Mouse (Mus musculus): ENCODE measurements around the gene Mefv.
A peak's percentile ranks its signal among the peaks of the same experiment; 100 is the strongest.
"Not testable (repeated sequence)": the region's sequence is repeated elsewhere in the genome, so short reads cannot be mapped to it uniquely, and the experiment has no call there.

Mefv gene

DNA sequence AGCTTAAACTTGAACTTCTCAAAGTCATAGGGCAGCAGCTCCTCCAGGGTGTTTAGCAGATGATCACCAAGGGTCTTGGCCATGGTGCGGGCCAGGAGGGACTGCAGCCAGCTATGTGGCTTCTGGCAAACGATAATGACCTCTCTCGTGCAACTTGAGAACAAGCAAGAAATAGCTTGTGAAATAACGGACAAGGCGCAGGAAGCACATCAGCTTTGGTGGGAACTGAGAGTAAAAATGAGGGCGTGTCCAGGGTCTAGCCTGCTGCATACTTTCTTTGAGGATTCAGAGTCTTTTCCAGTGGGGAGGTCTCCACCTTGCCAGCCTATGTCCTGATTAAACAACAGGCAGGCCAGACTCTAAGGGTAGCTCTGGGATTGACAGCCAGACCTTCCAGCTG, at the start of gene Mefv:
Gene Mefv (minus strand): TSS at position 118 of the 400 bp plus-strand sequence.
- no peak for DNase-seq

DNA sequence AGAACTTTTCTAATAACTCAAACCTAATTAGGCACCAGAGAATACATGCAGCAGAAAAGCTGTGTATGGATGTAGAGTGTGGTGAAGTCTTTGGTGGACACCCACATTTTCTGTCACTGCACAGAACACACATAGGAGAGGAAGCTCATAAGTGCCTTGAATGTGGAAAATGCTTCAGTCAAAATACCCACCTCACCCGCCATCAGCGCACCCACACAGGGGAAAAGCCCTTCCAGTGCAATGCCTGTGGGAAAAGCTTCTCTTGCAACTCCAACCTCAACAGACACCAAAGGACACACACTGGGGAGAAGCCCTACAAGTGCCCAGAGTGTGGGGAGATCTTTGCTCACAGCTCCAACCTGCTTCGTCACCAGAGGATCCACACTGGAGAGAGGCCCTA, 31.1 kb upstream of the Mefv start:
- no peak for DNase-seq

DNA sequence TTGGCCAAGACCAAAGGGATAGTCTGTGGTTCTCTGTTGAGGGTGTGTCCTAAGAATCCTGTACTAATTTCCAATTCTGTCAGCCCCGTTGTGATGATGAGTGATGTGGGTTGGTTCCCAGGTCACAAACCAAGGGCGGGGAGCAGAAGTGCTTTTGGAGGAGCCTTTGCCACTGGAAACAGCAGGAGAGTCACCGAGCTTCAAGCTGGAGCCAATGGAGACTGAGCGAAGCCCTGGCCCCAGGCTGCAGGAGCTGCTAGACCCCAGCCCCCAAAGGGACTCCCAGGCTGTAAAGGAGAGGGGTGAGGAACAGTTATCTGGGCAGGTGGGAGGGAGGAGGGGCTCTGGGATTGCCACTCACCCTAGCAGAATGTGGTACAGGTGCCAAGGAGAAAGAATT, 27.8 kb upstream of the Mefv start:
- no peak for DNase-seq

DNA sequence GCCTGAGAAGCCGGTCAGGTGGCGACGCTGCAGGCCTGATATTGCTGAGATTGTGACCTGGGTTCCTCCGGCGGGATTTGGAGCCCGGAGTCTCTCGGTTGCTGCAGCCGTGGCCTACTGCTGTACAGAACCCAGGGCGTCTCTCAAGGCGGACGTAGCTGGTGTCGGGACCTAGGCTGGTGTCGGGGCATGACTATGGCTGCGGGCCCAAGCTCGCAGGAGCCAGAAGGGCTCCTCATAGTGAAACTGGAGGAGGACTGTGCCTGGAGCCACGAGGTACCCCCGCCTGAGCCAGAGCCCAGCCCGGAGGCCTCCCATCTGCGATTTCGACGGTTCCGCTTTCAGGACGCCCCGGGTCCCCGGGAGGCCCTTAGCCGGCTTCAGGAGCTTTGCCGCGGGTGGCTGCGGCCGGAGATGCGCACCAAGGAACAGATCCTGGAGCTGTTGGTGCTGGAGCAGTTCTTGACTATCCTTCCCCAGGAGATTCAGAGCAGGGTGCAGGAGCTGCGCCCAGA, 26.3 kb upstream of the Mefv start:
- DNase-seq: peak in 1 of 2 experiments; percentile 58

DNA sequence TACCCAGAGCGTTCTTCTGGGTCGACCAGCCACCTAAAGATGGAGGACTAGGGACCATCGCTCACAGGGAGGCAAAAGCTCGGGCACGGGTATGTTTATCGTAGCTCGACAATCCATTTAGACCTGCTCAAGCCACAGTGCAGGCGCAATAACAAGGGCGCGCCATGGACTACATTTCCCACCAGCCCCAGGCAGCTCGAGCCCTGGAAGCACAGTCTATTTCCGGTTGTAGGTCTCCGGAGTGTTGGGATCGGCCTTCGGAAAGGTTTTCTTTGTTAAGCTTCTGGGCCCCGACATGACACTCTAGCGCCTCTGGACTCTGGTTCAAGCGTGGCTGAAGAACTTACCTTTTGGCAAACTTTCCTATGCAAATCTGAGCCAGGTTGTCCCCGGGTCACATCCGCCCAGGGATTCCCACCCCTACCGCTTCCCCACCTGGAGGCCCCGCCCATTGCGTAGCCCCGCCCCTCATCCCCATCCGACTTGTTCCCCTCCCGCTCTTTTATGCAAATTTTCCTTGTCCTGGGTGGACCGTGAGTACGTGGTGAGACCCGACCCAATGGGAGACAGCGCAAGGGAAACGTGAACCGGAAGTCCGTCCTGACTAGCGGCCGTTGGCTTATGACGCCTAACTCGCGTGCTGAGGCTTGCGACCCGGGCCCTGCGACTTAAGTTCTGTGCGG, 25.7 kb upstream of the Mefv start, which contains the start of gene Zfp263:
Gene Zfp263 (plus strand): TSS at position 591 of the 683 bp plus-strand sequence.
- peak; percentile 92 to 96 for DNase-seq

DNA sequence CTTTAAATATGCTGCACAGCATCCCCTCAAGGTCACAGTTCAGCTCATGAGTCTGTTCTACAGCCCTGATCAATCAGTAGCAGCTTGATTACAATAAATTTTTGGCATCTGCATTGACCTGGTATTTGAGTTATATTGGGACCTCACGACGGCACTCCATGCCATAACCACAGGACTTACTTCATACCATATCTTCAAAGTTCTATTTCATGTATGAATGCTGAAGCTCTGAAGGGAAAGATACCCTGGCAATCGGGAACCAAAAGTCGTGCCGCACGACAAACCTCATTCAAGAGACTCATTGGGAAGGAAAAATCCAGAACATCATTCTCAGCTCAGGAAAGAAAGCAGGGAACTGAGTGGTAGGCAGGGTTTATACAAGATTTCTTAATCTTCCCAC, 24.6 kb upstream of the Mefv start:
- no peak for DNase-seq

DNA sequence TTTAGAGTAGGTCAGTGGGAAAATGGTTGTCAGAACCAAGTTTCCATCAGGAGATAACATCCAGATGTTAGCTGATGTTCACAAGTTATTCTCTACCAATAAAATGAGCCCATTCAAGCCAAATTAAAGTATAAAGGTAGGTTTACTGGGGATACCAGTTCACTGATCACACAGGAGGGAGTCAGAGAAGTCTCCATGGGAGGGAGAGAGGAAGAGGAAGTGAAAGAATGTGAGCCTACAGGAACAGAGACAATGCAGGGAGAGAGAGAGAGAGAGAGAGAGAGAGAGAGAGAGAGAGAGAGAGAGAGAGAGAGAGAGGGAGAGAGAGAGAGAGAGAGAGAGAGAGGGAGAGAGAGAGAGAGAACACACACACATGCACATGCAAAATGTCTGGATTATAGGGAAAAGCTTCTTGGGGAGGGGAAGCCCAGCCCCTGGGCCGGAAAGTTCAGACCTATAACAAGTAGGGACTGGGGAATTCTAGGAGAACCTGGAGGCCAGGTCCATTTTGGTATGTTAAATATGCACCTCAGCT, 15.4 kb upstream of the Mefv start:
- no peak for DNase-seq

DNA sequence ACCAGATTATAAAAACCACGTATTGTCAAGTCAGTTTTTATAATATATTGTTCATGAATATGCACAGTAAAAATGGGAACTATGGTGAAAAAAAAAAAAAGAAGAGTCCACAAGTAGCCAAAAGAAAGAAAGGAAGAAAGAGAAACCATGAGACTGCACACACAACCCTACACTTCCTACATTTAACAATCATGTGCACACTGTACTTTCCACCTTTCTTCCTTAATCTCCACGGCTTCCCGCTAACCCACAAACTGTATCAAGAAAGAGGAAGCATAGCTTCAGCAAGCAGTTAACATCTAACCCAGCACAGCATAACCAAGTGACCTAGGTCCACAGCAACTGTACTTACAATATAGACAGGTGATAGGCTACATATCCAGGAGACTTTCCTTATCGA, 14.7 kb upstream of the Mefv start:
- DNase-seq: no peak

DNA sequence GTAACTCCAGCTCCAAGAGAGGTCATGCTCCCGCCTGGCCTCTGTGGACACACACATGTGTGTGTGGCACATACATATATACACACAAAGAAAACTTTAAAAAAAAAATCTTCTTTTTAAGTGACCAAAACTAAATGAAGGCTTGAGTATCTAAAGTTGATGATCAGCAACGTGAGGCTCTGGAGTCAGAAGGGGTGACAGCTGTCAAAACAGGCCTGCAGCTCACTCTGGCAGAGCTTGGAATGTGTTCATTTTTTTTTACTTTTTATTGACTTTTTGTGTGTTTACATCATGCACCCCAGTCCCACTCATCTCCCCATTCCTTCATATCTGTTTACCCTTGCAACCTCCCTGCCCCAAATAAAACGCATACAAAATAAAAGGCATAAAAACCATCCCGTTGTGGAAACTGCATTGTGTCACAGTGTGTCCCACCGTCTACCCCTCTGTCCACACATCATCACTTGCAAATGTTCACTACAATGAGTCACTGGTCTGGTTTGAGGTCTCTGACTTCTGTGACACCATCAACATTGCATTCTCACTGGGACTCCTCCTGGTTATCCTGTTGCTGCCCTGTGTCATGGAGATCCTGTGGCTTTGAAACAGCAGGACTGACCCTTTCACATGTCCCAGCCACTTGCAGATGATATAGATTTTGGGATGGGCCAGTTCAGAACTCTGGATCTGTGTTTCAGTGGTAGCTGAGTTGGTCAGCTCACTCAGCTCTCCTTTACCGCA, 10.3 kb upstream of the Mefv start:
- DNase-seq: no peak

DNA sequence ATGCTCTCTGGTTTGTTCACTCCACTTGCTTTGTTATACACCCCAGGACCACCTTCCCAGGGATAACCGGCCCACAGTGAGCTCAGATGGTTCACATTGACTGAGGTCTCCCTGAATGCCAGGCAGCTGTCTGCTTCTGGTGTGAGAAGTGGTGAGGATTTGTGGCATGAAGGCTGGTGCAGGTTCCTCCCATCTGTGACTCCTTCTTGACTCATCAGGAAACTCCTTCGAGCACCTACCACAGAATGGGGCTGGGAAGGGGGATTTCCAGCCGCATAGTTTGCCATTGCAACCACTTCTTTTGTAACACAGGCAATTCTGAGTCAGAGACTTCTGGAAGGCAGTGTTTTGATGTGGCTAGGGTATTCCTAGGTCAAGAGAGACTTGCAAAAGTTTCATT, 5.3 kb upstream of the Mefv start:
- DNase-seq: no peak

DNA sequence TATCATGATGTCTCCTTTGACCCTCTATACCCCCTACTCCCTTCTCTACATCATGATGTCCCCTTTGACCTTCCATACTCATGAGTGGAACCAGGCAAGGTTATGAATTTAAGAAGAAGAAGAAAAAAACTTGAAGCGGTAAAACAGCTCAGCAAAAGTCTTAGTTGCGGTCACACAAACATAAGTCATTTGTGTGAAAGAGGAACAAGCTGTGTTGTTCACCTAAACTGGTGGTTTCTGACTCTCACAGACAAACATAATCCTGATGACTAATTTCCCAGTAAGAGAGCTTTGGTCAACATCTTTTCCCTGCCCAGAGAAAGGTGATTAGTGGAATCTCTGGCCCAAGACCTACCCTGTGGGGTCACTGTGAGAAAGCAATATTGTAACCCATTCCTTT, 3.2 kb downstream of the Mefv start:
- no peak for DNase-seq

DNA sequence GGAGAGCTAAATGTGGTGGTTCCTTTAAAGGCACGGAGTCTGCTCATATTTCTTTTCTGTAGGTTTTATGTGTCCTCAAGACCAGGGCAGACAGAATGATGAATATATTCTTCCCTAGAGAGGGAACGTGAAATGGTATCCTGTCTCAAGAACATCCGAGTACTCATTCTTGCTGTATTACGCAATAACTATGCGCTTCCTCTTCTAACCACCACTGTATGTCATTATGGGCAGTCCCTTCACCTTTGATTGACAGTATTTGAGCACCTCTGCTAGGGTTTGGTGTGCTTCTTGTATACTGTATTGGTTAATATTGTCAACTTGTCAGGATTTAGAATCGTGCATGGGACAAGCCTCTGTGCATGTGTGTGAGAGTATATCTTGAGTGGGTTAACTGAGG, 11.2 kb downstream of the Mefv start:
- no peak for DNase-seq

DNA sequence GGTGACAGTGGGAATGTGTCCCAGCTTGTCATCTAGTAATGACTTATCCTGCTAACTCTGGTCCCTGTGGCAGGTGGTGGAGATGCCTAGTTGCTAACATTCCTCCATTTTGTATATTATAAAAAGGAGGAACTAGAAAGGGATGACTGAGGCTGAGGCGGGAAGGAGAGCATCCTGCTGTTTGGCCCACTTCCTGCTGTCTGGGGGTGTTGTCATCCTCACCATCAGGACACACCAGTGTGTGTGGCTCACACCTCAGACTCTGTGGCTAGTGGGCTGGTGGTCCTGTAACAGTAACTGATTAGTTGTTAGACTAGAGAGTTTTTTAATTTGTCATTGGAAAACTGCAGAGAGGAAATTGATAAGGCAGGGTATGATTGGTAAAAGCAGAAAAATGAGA, 17.0 kb downstream of the Mefv start:
- DNase-seq: no peak

DNA sequence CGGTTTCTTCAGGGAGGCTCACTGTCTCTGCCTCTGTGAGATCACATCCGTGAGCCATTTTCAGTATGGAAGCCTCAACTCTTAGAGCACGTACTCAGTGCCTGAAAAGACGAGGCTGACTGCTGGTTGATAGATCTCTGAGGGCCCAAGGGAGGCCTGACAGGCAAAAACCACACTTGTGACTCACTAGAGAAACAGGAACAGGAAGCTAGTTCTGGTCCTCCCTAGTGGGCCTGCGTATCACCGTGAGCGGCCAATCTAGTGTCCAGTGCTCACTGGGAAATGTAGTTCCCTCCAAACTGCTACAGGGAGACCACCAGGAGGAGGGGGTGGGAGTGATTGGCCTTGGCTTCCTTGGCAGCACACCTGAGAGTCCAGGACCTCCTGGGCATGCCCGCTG, 18.6 kb downstream of the Mefv start:
- peak; percentile 18 to 26 for DNase-seq

DNA sequence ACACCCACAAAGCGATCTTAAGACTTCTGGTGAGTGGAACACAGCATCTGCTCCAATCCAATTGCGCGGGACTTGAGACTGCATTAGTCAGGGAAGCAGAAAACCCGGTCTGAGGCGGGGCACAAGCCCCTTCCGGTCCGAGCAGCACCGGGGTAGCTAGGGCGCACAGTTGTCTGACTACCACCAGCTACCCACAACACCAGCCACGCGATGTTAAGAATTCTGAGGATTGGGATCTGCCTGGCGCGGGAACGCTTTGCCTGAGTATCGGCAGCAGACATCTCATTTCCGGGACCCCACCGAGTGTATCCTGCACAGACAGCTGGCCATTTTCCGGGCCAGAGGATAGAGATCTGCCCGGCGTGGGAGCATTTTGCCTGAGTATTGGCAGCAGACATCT, 28.3 kb downstream of the Mefv start:
- not testable (repeated sequence) for DNase-seq

Data from lung, postnatal 4 days (tissue).